Mouse (Mus musculus) erythroblast, embryonic 14.5 days (primary cell): ENCODE measurements around the gene Gm10300. TPM values are rescaled to one million over a fixed set of nuclear protein-coding genes. Genes with fewer than 3 reads are reported as not detected.

Experiments
- H3K27me3 ChIP-seq: 2 replicates; pipeline ENCODE4 v1.6.1; 2012; ENCODE audit warnings: inconsistent platforms; ENCODE audit not compliant: control insufficient read depth
- H3K36me3 ChIP-seq: 2 replicates; pipeline ENCODE4 v1.6.1; 2012; ENCODE audit warnings: mild to moderate bottlenecking, inconsistent platforms; ENCODE audit not compliant: control insufficient read depth
- H3K4me1 ChIP-seq: 2 replicates; pipeline ENCODE4 v1.6.1; 2012; ENCODE audit warnings: inconsistent platforms; ENCODE audit not compliant: control insufficient read depth
- H3K4me3 ChIP-seq: replicated peaks from 2 replicates; pipeline ENCODE3; 2012; ENCODE audit warnings: moderate library complexity, mild to moderate bottlenecking, inconsistent platforms
- H3K9me3 ChIP-seq: 2 replicates; pipeline ENCODE4 v1.6.1; 2012; ENCODE audit warnings: low read length, inconsistent platforms, mixed read lengths; ENCODE audit not compliant: control insufficient read depth
- GATA1 ChIP-seq: IDR thresholded peaks from 2 replicates; pipeline ENCODE4 v1.6.1; 2012; ENCODE audit warnings: low read length, inconsistent platforms, mixed read lengths
- TAL1 ChIP-seq: IDR thresholded peaks from 3 replicates; pipeline ENCODE4 v1.6.1; 2012; ENCODE audit warnings: low read length, inconsistent platforms, mixed read lengths
- polyA plus RNA-seq: library from polyadenylated mRNA; stranded (reverse); fragments of >175 nt; gene quantifications from 2 replicates; pipeline ENCODE4 v1.2.3, GENCODE M21; 2012

Gene Gm10300
- polyA plus RNA-seq, 1 experiment, result 0.05 TPM

DNA sequence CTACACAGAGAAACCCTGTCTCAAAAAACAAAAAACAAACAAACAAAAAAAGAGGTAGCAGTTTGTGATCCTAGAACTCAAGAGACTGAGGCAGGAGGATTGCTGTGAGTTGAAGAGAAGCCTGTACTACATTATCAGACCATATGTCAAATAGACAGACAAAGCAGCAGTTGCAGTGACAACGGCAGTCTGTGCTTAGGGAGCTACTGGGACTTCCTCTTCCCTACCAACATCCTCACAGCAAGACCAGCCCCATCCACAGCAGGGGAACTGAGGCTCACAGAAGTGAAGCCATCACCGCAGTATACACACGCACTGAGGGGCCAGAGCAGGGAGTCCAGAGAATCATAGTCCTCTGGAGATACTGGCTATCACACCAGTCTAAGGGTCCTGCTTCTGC, 8.9 kb upstream of the Gm10300 start:
- Histone ChIP-seq H3K27me3 (no peaks in the 10 kb centered on the region), H3K4me1 (peaks cover 97% of the 10 kb centered on the region), H3K4me3 (peak overlapping the region; percentile 82), H3K36me3 (peaks cover 98% of the 10 kb centered on the region), H3K9me3 (no peaks in the 10 kb centered on the region)
- TF ChIP-seq GATA1 (no peak), TAL1 (no peak)

DNA sequence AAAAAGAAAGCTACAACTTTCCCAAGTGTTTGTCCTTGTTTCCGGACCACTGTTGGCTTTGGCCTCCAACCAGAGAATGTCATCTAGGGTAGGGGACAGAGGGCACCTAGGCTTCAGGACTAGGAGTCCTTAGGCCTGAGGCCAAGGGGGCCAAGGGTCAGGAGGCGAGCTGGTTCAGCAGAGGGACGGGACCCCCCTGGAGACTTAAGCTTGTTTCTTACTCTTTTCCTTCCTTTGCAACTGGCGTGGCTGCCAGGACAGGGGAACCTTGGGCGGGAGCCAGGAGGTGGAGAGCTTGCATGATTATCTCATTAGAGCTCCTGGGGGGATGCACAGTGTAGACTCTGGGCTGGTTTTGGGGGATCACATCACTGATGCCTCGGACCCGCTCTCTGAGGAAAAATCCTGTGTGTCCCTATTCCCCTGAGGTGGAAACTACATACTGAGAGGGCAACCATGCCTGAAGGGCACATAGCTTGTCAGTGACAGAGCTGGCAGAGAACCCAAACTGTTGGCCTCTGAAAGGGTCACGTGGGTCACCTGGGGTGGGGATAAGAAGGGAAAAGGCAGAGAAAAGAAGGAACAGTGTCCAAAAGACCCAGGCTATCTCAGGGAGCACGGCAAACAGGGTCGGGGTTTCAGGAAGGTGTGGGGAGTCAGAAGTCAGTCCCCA, 8.3 kb upstream of the Gm10300 start:
- Histone ChIP-seq H3K9me3 (no peaks in the 10 kb centered on the region), H3K4me3 (peak overlapping the region; percentile 82), H3K36me3 (peaks cover 99% of the 10 kb centered on the region), H3K27me3 (no peaks in the 10 kb centered on the region), H3K4me1 (peaks cover 97% of the 10 kb centered on the region)
- TF ChIP-seq TAL1 (no peak), GATA1 (no peak)

DNA sequence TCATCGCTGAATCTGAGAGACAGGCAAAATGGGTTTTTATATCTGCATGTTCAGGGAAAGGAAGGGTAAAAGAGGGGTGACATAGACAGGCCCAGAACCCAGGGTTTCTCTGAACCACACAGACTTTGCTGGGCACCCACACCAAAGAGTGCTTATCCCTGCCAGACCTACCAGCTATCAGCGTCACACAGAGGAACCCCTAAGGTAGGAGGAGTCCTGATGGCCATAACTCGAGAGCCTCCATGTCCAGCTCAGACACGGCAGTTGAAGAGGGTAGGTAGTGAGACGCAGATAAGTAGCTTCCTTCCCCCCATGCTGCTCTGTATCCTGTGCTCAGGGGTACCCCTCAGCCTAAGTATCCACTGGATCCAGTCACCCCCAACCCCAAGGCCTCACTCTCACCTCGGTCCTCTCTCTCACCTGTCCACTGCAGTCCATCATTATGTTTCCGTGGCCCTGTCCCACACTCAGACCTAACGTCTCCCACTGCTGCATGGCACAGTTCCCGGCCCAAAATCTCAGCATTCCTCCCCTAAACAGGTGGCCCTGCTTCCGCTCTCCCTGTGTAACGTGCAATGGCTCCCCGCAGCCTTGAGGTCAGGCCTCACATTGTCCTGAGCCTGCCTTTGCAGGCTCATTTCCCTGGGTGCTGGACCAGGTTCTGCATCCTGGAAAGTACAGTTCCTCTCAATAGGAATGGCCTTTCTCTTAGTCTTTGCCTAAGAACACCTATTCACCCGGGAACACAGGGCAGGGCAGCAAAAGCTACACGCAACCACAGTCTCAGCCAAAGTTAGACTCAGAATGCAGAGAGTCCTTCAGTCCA, 7.2 kb upstream of the Gm10300 start:
- Histone ChIP-seq H3K4me3 (peak overlapping the region; percentile 82), H3K9me3 (no peaks in the 10 kb centered on the region), H3K27me3 (no peaks in the 10 kb centered on the region), H3K36me3 (peaks cover 99% of the 10 kb centered on the region), H3K4me1 (peaks cover 97% of the 10 kb centered on the region)
- TF ChIP-seq TAL1 (no peak), GATA1 (no peak)

DNA sequence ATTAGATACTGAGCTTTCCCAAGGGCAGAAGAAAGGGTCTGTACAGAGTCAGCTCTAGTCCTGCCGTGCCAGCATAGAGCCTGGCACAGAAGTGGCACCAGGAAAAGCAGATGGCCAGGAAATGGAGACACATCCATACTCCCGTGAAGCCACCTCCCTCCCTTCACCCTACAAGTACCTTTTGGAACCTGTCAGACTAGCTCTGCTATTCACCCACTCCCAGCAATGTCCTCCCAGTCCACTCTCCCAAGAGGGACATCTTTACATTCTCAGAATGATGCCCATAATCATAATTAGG, 6.6 kb upstream of the Gm10300 start:
- Histone ChIP-seq H3K9me3 (no peaks in the 10 kb centered on the region), H3K4me3 (peak overlapping the region; percentile 82), H3K36me3 (peaks cover 99% of the 10 kb centered on the region), H3K27me3 (no peaks in the 10 kb centered on the region), H3K4me1 (peaks cover 97% of the 10 kb centered on the region)
- no peak for TF ChIP-seq TAL1
- no peak for TF ChIP-seq GATA1

DNA sequence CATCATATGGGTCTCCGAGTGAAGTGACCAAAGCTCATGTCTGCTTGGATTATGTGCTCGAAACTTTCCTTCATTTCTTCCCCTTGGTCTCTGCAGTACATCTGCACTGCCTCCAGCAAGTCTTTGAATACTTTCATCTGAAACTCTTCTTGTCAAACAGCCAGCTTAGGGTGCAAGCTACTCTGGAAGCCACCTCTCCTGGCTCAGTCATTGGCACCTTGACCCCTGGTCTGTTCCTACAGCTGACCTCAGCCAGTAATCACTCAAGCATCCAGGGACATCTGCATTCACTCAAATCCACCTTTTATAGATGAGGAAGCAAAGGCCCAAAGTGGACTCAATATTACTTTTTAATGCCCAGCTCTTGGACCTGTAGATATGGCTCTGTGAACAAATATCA, 2.8 kb upstream of the Gm10300 start:
- H3K27me3 ChIP-seq, result no peaks in the 10 kb centered on the region
- peaks cover 82% of the 10 kb centered on the region for H3K36me3 ChIP-seq
- peaks cover 83% of the 10 kb centered on the region for H3K4me1 ChIP-seq
- TF ChIP-seq TAL1 (no peak), GATA1 (no peak)
- H3K9me3 ChIP-seq, result no peaks in the 10 kb centered on the region
- peak overlapping the region; percentile 82 for H3K4me3 ChIP-seq

DNA sequence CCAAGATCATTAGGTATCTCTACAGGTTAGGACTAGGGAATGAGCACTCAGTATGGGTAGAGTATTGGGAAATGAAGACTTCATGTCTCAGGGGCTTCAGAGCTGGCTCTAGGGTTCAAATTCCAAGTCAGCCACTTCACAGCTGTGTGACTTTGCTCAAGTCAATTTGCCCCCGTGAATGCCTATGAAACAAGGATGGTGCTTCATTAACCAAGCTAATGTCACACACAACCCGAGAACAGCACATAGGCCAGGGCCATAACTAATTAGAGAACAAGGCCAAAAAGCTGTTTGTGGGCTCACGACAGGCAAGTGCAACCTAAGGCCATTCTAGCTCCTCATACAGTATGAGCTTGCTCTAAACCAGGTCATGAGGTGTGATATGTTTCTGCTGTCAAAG, 2.3 kb upstream of the Gm10300 start:
- Histone ChIP-seq H3K9me3 (no peaks in the 10 kb centered on the region), H3K27me3 (no peaks in the 10 kb centered on the region), H3K4me3 (peak overlapping the region; percentile 82), H3K36me3 (peaks cover 77% of the 10 kb centered on the region), H3K4me1 (peaks cover 83% of the 10 kb centered on the region)
- no peak for TF ChIP-seq TAL1
- no peak for TF ChIP-seq GATA1

DNA sequence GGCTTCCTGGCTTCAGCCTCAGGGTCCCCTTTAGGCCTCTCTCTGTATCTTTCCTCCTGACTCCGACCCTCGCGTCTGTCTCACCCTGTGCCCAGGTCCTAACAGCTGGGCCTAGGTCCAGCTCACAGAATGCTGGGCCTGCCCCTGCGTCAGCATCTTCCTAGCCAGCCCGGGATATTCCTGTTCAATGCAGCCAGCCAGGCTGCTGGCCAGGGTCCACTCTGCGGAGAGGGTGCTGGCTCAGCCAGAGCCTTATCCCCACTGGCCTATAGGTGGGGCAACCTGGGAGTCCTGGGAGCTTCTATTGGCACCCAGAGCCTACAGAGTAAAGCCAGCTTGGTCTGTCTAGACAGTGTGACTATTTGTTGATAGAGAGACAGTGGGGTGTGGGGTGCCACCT, 1.6 kb upstream of the Gm10300 start:
- TF ChIP-seq GATA1, result no peak
- TF ChIP-seq TAL1, result no peak
- Histone ChIP-seq H3K4me1 (peaks cover 81% of the 10 kb centered on the region), H3K4me3 (peak overlapping the region; percentile 82), H3K36me3 (peaks cover 69% of the 10 kb centered on the region), H3K27me3 (no peaks in the 10 kb centered on the region), H3K9me3 (no peaks in the 10 kb centered on the region)

DNA sequence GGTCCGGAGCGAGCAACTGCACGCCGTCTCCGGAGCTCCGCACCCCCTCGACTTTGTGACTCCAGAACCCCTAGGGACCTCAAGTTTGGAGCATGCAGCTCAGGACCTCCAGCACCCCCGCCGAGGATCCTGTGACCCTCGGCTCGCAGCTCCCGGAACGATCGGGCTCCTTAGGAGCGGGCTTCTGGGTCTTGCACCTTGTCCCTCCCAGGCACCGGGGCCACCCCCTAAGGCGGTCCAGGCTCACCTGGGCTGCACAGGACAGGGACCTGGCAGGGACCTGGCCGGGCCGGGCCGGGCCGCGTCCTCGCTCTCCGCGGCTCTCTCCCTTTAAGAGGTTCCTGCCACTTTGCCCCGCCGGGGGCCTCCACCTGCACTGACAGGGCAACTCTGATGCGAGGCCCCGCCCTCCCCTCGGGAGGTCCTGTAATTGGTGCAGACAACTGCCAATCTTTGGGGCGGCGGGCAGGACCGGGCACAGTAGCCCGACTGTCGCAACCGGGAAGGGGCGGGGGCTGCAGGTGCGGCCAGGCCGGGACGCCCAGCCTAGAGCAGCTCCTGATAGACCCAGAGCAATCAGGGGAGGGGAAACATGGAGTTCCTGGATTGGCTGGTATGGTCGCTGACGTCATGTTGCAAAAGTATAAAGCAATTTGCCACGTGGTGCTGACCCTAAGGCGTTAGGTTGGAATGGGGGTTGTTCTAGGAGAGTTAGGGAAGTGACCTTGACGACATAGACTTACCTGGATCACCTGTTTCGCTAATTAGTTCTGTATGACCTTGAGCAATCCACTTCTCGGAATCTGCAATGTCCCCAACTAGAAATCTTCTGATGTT, 654 bp downstream of the Gm10300 start, which contains the start of gene Epb41:
Gene Epb41, minus strand, starts transcription at position 389 of the 837 bp plus-strand sequence.
- Histone ChIP-seq H3K9me3 (no peaks in the 10 kb centered on the region), H3K36me3 (peaks cover 47% of the 10 kb centered on the region), H3K4me3 (peak within 1 kb of the TSS; percentile 82), H3K4me1 (peaks cover 82% of the 10 kb centered on the region), H3K27me3 (no peaks in the 10 kb centered on the region)
- TF ChIP-seq TAL1 (no peak), GATA1 (no peak)

DNA sequence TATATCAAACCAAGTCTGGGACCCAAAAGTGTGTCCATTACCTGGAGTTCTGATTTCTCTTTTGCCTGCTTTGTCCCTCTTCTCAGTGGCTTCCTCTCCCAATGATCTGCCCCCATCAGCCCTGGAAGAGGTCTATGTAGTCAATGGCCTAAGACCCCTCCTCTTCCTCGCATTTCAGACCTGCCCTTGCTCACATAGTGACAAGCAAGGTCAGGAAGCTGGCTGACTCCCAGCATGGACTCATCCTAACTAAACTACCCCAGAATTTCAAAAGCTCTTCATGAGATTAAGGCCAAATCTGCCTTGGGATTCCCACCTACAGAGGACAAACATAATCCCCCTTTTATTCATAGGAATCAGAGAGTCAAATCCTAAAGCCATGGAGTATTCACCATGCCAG, 1.3 kb downstream of the Gm10300 start:
- Histone ChIP-seq H3K4me3 (peak overlapping the region; percentile 82), H3K4me1 (peaks cover 77% of the 10 kb centered on the region), H3K9me3 (no peaks in the 10 kb centered on the region), H3K36me3 (peaks cover 41% of the 10 kb centered on the region), H3K27me3 (no peaks in the 10 kb centered on the region)
- TF ChIP-seq GATA1 (no peak), TAL1 (no peak)
